Mouse (Mus musculus): ENCODE measurements at regions not wholly inside any gene's neighbourhood (a gene's known extent, or its start where the extent isn't known, plus 50 kb on each side); places are given as distances from the start of the nearest gene placed in this dataset.
"Not testable (repeated sequence)": the region's sequence is repeated elsewhere in the genome, so short reads cannot be mapped to it uniquely, and the experiment has no call there.

GRCm38 (mm10) chr16:76471081-76471480 is 97.5 kb upstream of the Nrip1 start:
- Histone ChIP-seq H3K4me1 (ENCODE audit: control insufficient read depth, insufficient read depth, low read length) (no peaks in the 10 kb centered on the region), H3K27ac (ENCODE audit: insufficient read depth, low read length) (no peak overlapping the region), H3K4me3 (replicated peaks; ENCODE audit: insufficient read depth, low read depth, low read length) (no peak overlapping the region), H3K27me3 (ENCODE audit: control insufficient read depth, insufficient read depth, low read length) (no peaks in the 10 kb centered on the region)
- WGBS: 73% methylated on average over 3 of the region's 3 CpGs
- TF ChIP-seq CTCF (IDR thresholded peaks at IDR 0.05; ENCODE audit: borderline replicate concordance, insufficient read depth, low read depth, low read length) (no peak), POLR2A (IDR thresholded peaks at IDR 0.05; ENCODE audit: borderline replicate concordance, insufficient read depth, low read length) (no peak)
- no peak for DNase-seq

- no peak for TF ChIP-seq CTCF (IDR thresholded peaks at IDR 0.05; ENCODE audit: borderline replicate concordance, insufficient read depth, low read depth, low read length)
- no peak for TF ChIP-seq POLR2A (IDR thresholded peaks at IDR 0.05; ENCODE audit: borderline replicate concordance, insufficient read depth, low read length)
- H3K27me3 ChIP-seq (ENCODE audit: control insufficient read depth, insufficient read depth, low read length): no peaks in the 10 kb centered on the region
- no peak overlapping the region for H3K27ac ChIP-seq (ENCODE audit: insufficient read depth, low read length)
- 68% methylated on average over 1 of the region's 1 CpGs for WGBS
- H3K4me3 ChIP-seq (replicated peaks; ENCODE audit: insufficient read depth, low read depth, low read length): no peak overlapping the region
- no peaks in the 10 kb centered on the region for H3K4me1 ChIP-seq (ENCODE audit: control insufficient read depth, insufficient read depth, low read length)
- DNase-seq: no peak
Measured at GRCm38 (mm10) chr16:76459521-76459920, 85.9 kb upstream of the Nrip1 start.

DNA sequence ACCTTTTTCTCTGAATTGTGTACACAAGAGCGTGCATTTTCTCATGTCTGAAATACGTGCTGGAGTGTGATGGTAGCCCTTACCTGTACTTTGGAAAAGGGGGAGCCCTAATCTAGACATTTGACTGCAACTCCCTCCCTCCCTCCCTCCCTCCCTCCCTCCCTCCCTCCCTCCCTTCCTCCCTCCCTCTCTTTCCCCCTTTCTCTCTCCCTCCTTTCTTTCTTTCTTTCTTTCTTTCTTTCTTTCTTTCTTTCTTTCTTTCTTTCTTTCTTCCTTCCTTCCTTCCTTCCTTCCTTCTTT is 82.6 kb upstream of the Nrip1 start:
- H3K4me1 ChIP-seq (ENCODE audit: control insufficient read depth, insufficient read depth, low read length); H3K27me3 ChIP-seq (ENCODE audit: control insufficient read depth, insufficient read depth, low read length); H3K4me3 ChIP-seq (replicated peaks; ENCODE audit: insufficient read depth, low read depth, low read length); H3K27ac ChIP-seq (ENCODE audit: insufficient read depth, low read length); DNase-seq: not testable (repeated sequence)
- 95% methylated on average over 2 of the region's 2 CpGs for WGBS

DNA sequence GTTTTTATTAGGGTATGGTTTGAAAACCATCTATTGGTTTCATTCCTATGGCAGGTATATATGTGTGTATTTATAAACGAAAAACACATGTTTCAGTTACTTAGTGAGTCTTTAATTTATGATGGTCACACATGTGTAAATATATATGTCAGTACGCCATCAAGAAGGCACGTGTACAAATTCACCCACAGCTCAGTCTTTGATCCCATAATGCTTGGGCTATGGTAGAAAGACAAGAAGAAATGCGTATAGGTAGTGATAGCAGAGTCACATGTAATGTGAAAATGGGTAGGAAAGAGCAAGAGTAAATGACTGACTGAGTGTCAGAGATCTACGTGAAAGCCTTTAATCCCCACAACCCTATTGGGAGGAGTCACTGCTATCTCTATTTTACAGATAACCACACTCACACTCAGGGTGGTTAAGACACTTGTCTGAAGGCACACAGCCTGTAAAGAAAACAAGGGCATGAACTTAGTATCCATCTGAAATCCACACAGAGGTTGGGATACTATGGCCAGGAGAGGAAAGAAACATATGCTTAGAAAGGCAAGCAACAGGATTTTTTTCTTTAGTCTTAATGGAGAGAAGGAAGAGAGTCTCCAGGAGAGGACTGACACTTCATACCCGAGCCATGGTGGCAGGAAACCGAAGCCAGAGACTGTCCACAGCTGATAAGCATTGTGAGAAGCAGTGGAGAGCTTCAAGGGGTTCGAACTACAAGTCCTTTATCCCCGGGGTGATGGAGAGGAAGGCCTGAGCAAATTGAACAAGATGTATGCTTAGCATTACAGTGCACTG is 82.1 kb upstream of the Nrip1 start:
- WGBS: 90% methylated on average over 9 of the region's 9 CpGs
- DNase-seq: no peak
- no peak overlapping the region for H3K27ac ChIP-seq (ENCODE audit: insufficient read depth, low read length)

GRCm38 (mm10) chr16:76454741-76455465 is 81.3 kb upstream of the Nrip1 start:
- no peak overlapping the region for H3K27ac ChIP-seq (ENCODE audit: insufficient read depth, low read length)
- no peaks in the 10 kb centered on the region for H3K4me1 ChIP-seq (ENCODE audit: control insufficient read depth, insufficient read depth, low read length)
- TF ChIP-seq CTCF (IDR thresholded peaks at IDR 0.05; ENCODE audit: borderline replicate concordance, insufficient read depth, low read depth, low read length): no peak
- no peak for TF ChIP-seq POLR2A (IDR thresholded peaks at IDR 0.05; ENCODE audit: borderline replicate concordance, insufficient read depth, low read length)
- WGBS: 64% methylated on average over 17 of the region's 17 CpGs
- H3K4me3 ChIP-seq (replicated peaks; ENCODE audit: insufficient read depth, low read depth, low read length): no peak overlapping the region
- peak in 1 of 2 experiments; percentile 13 for DNase-seq
- H3K27me3 ChIP-seq (ENCODE audit: control insufficient read depth, insufficient read depth, low read length): no peaks in the 10 kb centered on the region

More for the DNA sequence above, 82.1 kb upstream of the Nrip1 start:
- TF ChIP-seq POLR2A (IDR thresholded peaks at IDR 0.05; ENCODE audit: borderline replicate concordance, insufficient read depth, low read length) (no peak), CTCF (IDR thresholded peaks at IDR 0.05; ENCODE audit: borderline replicate concordance, insufficient read depth, low read depth, low read length) (no peak)
- Histone ChIP-seq H3K4me1 (ENCODE audit: control insufficient read depth, insufficient read depth, low read length) (no peaks in the 10 kb centered on the region), H3K4me3 (replicated peaks; ENCODE audit: insufficient read depth, low read depth, low read length) (no peak overlapping the region), H3K27me3 (ENCODE audit: control insufficient read depth, insufficient read depth, low read length) (no peaks in the 10 kb centered on the region)

GRCm38 (mm10) chr16:76453457-76454200 is 80.0 kb upstream of the Nrip1 start:
- WGBS: 32% methylated on average over 11 of the region's 11 CpGs
- no peak overlapping the region for H3K4me3 ChIP-seq (replicated peaks; ENCODE audit: insufficient read depth, low read depth, low read length)

GRCm38 (mm10) chr16:76448773-76449172 is 75.1 kb upstream of the Nrip1 start:
- 64% methylated on average over 3 of the region's 3 CpGs for WGBS
- H3K4me1 ChIP-seq (ENCODE audit: control insufficient read depth, insufficient read depth, low read length): no peaks in the 10 kb centered on the region
- H3K4me3 ChIP-seq (replicated peaks; ENCODE audit: insufficient read depth, low read depth, low read length): no peak overlapping the region
- H3K27ac ChIP-seq (ENCODE audit: insufficient read depth, low read length): no peak overlapping the region
- TF ChIP-seq CTCF (IDR thresholded peaks at IDR 0.05; ENCODE audit: borderline replicate concordance, insufficient read depth, low read depth, low read length) (no peak), POLR2A (IDR thresholded peaks at IDR 0.05; ENCODE audit: borderline replicate concordance, insufficient read depth, low read length) (no peak)
- no peaks in the 10 kb centered on the region for H3K27me3 ChIP-seq (ENCODE audit: control insufficient read depth, insufficient read depth, low read length)
- no peak for DNase-seq

More at GRCm38 (mm10) chr16:76453457-76454200, 80.0 kb upstream of the Nrip1 start:
- Histone ChIP-seq H3K27ac (ENCODE audit: insufficient read depth, low read length) (no peak overlapping the region), H3K27me3 (ENCODE audit: control insufficient read depth, insufficient read depth, low read length) (no peaks in the 10 kb centered on the region), H3K4me1 (ENCODE audit: control insufficient read depth, insufficient read depth, low read length) (no peaks in the 10 kb centered on the region)
- DNase-seq: no peak
- TF ChIP-seq CTCF (IDR thresholded peaks at IDR 0.05; ENCODE audit: borderline replicate concordance, insufficient read depth, low read depth, low read length) (no peak), POLR2A (IDR thresholded peaks at IDR 0.05; ENCODE audit: borderline replicate concordance, insufficient read depth, low read length) (no peak)

All from cerebellum, adult 2 months (tissue).